Mouse (Mus musculus): ENCODE results near the gene Map3k19. TPM values are rescaled to one million over a fixed set of nuclear protein-coding genes. Genes with fewer than 3 reads are reported as not detected.

Gene Map3k19
- total and polyA plus RNA-seq, 3 experiments, result 0.04 TPM; not detected in 2

- no peak overlapping the region for H3K9ac ChIP-seq (ENCODE audit: insufficient read depth, low read depth)
- in situ Hi-C loops (cut with MboI; ENCODE audit: low pct_ligation_motif_present, low pct_unique_long_range_greater_than_20kb, low sequenced_read_pairs), result no loop called here
- TF ChIP-seq POLR2AphosphoS2 (IDR thresholded peaks at IDR 0.05; ENCODE audit: low read depth, low read length) (no peak), UBTF (IDR thresholded peaks at IDR 0.05; ENCODE audit: low read depth, low read length) (no peak), ZKSCAN1 (IDR thresholded peaks at IDR 0.05; ENCODE audit: borderline replicate concordance, low read depth, low read length) (no peak), MEF2A (IDR thresholded peaks at IDR 0.05; ENCODE audit: borderline replicate concordance, low read depth, low read length) (no peak), POLR2A (IDR thresholded peaks at IDR 0.05; ENCODE audit: low read depth, low read length) (no peak), NRF1 (IDR thresholded peaks at IDR 0.05; ENCODE audit: low read depth, low read length) (no peak), SMC3 (IDR thresholded peaks at IDR 0.05; ENCODE audit: low read depth, low read length) (no peak), MYC (IDR thresholded peaks at IDR 0.05; ENCODE audit: low read depth, low read length) (no peak), KAT2A (IDR thresholded peaks at IDR 0.05; ENCODE audit: insufficient replicate concordance, low read length) (no peak), CTCF (conservative IDR thresholded peaks at IDR 0.05 in 1 of 2, IDR thresholded peaks at IDR 0.05 in 1 of 2; ENCODE audit: low read depth in 2 of 2, low read length in 2 of 2) (no peak), E2F4 (IDR thresholded peaks at IDR 0.05; ENCODE audit: insufficient replicate concordance, low read depth, low read length) (no peak), PAX5 (IDR thresholded peaks at IDR 0.05; ENCODE audit: low read length) (no peak), RAD21 (IDR thresholded peaks at IDR 0.05; ENCODE audit: low read depth, low read length) (no peak), TBP (conservative IDR thresholded peaks at IDR 0.05; ENCODE audit: low read depth, low read length) (no peak)
These were observed 41.9 kb downstream of the Map3k19 start for GRCm38 (mm10) chr1:127812929-127813328.

DNA sequence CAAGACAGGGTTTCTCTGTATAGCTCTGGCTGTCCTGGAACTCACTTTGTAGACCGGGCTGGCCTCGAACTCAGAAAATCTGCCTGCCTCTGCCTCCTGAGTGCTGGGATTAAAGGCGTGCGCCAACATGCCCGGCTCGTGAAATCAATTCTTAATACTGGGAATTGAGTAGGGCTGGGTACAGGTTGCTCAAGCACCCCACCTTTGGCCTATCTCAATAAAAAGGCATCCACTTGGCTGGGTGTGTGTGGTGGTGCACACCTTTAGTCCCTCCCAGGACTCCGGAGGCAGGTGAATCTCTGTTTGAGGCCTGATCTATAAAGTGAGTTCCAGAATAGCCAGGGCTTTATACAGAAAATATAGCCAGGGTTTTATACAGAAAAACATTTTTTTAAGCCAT is 46.2 kb downstream of the Map3k19 start:
- Histone ChIP-seq H3K9ac (ENCODE audit: insufficient read depth, low read depth) (no peak overlapping the region), H3K79me2 (replicated peaks; ENCODE audit: control insufficient read depth, extremely low read depth, insufficient read depth, poor library complexity, severe bottlenecking) (no peaks in the 10 kb centered on the region; the same call in 1 of the 2 replicates), H3K27me3 (replicated peaks) (no peaks in the 10 kb centered on the region), H3K4me2 (ENCODE audit: insufficient read depth, low read depth, poor library complexity, severe bottlenecking) (no peak overlapping the region), H3K27ac (ENCODE audit: insufficient read depth, low read depth) (no peak overlapping the region), H3K36me3 (replicated peaks in 1 of 2; ENCODE audit: control insufficient read depth in 1 of 2, insufficient read depth in 1 of 2, low read length in 1 of 2) (peaks cover 13 to 34% of the 10 kb centered on the region in 2 experiments), H3K4me3 (replicated peaks in 1 of 3; ENCODE audit: low read depth in 2 of 3, low read length in 2 of 3, poor library complexity in 1 of 3) (no peak overlapping the region), H3K9me3 (replicated peaks; ENCODE audit: low read length) (no peaks in the 10 kb centered on the region), H3K4me1 (ENCODE audit: control insufficient read depth in 1 of 2, insufficient read depth in 2 of 2) (peaks cover 0 to 13% of the 10 kb centered on the region in 2 experiments; a peak in 2 of 4 replicates)
- TF ChIP-seq KAT2A (IDR thresholded peaks at IDR 0.05; ENCODE audit: insufficient replicate concordance, low read length) (no peak), MXI1 (IDR thresholded peaks at IDR 0.05; ENCODE audit: low read depth, low read length) (no peak), CHD1 (IDR thresholded peaks at IDR 0.05; ENCODE audit: low read depth, low read length) (no peak), SMC3 (IDR thresholded peaks at IDR 0.05; ENCODE audit: low read depth, low read length) (no peak), TCF12 (IDR thresholded peaks at IDR 0.05; ENCODE audit: low read depth, low read length) (no peak), ELF1 (IDR thresholded peaks at IDR 0.05; ENCODE audit: low read depth, low read length) (no peak), ZKSCAN1 (IDR thresholded peaks at IDR 0.05; ENCODE audit: borderline replicate concordance, low read depth, low read length) (no peak), JUN (IDR thresholded peaks at IDR 0.05; ENCODE audit: insufficient read depth, low read depth, low read length) (no peak), MEF2A (IDR thresholded peaks at IDR 0.05; ENCODE audit: borderline replicate concordance, low read depth, low read length) (no peak)
- no peak for DNase-seq (ENCODE audit: extremely low read depth)
- in situ Hi-C loops (cut with MboI; ENCODE audit: low pct_ligation_motif_present, low pct_unique_long_range_greater_than_20kb, low sequenced_read_pairs), result no loop called here
- dilution Hi-C loops (cut with MboI; ENCODE audit: extremely low pct_ligation_motif_present, extremely low pct_unique_long_range_greater_than_20kb, low sequenced_read_pairs), result no loop called here

More at GRCm38 (mm10) chr1:127812929-127813328, 41.9 kb downstream of the Map3k19 start:
- Histone ChIP-seq H3K4me2 (ENCODE audit: insufficient read depth, low read depth, poor library complexity, severe bottlenecking) (no peak overlapping the region), H3K27me3 (replicated peaks) (no peaks in the 10 kb centered on the region), H3K9me3 (replicated peaks; ENCODE audit: low read length) (no peaks in the 10 kb centered on the region), H3K27ac (ENCODE audit: insufficient read depth, low read depth) (no peak overlapping the region), H3K36me3 (replicated peaks in 1 of 2; ENCODE audit: control insufficient read depth in 1 of 2, insufficient read depth in 1 of 2, low read length in 1 of 2) (peaks cover 0 to 9% of the 10 kb centered on the region in 2 experiments), H3K4me1 (ENCODE audit: control insufficient read depth in 1 of 2, insufficient read depth in 2 of 2) (no peaks in the 10 kb centered on the region), H3K79me2 (replicated peaks; ENCODE audit: control insufficient read depth, extremely low read depth, insufficient read depth, poor library complexity, severe bottlenecking) (no peaks in the 10 kb centered on the region), H3K4me3 (replicated peaks in 1 of 3; ENCODE audit: low read depth in 2 of 3, low read length in 2 of 3, poor library complexity in 1 of 3) (no peak overlapping the region)
- dilution Hi-C loops (cut with MboI; ENCODE audit: extremely low pct_ligation_motif_present, extremely low pct_unique_long_range_greater_than_20kb, low sequenced_read_pairs), result no loop called here
- no peak for DNase-seq (ENCODE audit: extremely low read depth)
